Mouse (Mus musculus): ENCODE measurements around the gene Erbb3.
"Not testable (repeated sequence)": the region's sequence is repeated elsewhere in the genome, so short reads cannot be mapped to it uniquely, and the experiment has no call there.

Erbb3 gene

GRCm38 (mm10) chr10:128565206-128565787, 24.2 kb downstream of the Erbb3 start:
- intact Hi-C loops (cut with DNase I): no loop called here

- intact Hi-C loops (cut with DNase I): loop anchor here (5.0 kb wide), 1 partner anchor 44 kb away; no protein-coding TSS in a partner anchor
These were observed 25.9 kb downstream of the Erbb3 start for GRCm38 (mm10) chr10:128563544-128563943.

DNA sequence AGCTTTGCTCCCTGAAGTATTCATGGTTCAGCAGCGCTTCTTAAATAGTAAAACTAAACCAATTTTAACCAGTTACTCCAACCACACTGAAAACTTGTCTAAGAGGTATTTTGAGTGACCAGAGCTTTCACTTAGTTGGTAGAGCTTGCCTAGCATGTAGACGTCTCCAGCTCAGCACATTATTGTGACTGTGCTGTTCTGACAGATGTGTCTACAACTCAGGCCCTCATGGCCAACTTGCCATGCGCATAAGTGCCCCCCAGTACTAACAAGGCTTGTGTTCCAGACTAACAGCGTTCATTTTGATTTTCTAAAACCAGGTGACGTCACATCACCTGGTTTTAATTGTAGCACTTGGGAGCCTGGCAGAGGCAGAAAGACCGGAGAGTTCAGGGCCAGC, 32.5 kb downstream of the Erbb3 start:
- intact Hi-C loops (cut with DNase I): no loop called here

DNA sequence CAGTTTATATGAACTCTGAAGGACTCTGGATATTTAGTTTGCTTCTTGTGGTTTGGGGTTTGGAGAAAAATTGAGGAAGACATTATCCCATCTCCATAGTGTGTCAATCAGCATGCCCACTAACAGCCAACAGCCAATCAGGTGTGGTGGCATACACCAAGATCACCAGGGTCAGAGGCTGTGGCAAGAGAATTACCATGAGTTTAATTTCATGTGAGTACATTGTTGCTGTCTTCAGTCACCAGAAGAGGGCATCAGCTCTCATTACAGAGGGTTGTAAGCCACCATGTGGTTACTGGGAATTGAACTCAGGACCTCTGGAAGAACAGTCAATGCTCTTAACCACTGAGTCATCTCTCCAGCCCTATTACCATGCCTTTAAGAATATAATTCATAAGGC, 33.2 kb downstream of the Erbb3 start:
- intact Hi-C loops (cut with DNase I): no loop called here

GRCm38 (mm10) chr10:128555567-128555966, 33.9 kb downstream of the Erbb3 start:
- intact Hi-C loops (cut with DNase I): not testable (repeated sequence)

DNA sequence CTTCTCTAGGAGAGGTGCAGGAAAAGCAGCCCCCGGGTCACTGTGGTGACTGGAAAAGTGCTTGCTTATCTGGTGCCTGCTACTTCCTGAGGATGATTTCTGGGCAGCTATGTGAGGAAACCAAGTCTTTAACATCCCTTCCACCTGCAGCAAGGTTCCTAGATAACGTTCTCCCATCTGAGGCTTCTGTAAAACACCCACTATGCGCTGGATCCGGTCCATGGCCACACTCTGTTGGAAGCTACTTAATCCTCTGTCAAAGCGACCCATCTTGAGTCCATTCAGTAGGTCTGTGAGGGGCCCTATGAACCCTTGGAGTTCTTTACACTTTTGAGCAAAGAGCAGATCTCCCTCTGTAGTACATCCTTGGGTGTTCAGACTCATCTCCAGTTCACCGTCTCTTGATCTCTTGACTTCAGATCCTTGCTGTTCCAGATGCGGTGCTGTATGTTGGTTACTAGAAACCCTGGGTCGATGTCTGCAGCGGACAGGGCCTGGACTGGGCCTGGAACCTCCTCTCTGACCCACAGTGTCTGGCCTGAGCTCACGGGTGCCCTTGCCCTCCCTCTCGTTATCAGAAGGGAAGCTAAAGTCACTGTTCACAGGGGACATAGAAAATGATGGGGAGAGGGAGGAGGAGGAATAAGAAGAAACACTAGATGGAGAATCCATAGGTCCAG, 39.2 kb downstream of the Erbb3 start:
- intact Hi-C loops (cut with DNase I): not testable (repeated sequence)

- intact Hi-C loops (cut with DNase I): not testable (repeated sequence)
These were observed 39.8 kb downstream of the Erbb3 start for GRCm38 (mm10) chr10:128549682-128550057.

GRCm38 (mm10) chr10:128548947-128549681, 40.3 kb downstream of the Erbb3 start, which contains the start of gene Rpl41:
Rpl41 (minus strand) TSS chr10:128549305.
- intact Hi-C loops (cut with DNase I): no loop called here

DNA sequence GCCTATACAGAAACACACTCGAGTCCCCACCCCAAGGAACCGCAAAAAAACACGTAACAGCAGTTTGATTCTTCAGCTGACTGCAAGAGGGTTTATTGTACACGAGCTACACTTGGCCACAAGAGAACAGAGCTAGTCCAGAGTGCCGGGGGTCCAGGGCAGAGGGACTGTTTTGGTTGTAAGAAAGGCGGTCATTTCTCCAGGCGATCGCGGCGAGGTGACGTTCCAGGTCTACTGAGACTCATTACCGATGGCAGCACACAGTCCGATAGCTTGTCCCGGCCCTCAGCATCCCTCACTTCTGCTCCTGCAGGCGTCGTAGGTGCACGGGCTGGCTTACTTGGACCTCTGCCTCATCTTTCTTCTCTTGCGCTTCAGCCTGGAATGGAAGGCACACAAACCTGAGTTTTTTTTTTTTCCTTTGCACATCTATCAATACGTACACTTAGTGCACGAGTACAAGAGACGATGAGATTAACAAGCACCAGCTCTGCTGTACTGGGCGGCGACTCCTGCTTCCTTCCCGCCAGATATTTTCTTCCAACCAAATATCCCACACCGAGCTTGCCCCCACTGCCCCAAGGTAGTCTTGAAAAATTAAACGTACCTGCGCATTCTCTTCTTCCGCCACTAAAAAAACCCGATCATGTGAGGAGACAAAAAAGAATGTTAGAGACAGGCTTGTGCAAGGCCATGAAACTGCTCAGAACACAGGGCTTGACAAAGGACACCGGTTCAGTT, 41.2 kb downstream of the Erbb3 start:
- intact Hi-C loops (cut with DNase I): not testable (repeated sequence)

GRCm38 (mm10) chr10:128547361-128548032, 42.0 kb downstream of the Erbb3 start, which contains the start of gene Zc3h10:
Zc3h10 (minus strand) TSS chr10:128547774.
- intact Hi-C loops (cut with DNase I): no loop called here

DNA sequence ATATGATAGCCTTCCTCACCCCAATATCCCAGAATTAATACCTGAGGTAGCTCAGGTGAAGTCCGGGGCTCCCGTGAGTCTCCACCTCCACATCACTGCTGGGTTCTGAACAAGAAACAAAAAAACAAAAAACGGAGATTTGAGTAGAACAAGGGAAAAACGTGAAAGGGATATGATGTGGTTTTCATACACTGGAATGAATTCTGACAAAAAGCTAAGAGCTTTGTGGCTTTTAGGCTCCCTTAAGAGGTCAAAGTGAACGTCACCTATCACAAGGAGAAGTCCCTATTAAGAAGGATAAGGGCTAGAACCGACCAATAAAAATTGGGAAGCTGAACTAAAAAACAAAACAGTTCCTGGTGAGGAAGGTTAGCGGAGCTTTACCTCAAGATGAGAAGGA, 42.7 kb downstream of the Erbb3 start:
- intact Hi-C loops (cut with DNase I): no loop called here

DNA sequence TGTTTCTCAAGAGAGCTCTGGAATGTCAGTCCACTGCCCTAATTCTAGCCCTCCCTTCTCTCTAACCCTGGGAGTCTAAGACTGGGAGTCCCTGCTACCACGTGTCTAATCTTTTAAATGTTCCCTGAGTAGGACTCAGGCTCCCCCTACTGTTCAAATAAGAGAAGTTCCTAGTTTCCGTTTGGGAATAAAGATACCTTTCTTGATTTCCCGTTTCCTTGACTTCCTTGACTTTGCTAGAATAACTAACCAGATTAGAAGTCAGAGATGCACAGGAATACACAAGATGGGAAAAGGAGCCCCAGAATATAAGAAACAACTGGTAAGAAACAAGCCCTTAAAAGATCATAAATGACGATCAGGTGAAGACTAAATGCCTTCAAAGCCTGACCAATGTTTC, 43.1 kb downstream of the Erbb3 start:
- intact Hi-C loops (cut with DNase I): no loop called here

GRCm38 (mm10) chr10:128545570-128545898, 43.9 kb downstream of the Erbb3 start:
- intact Hi-C loops (cut with DNase I): no loop called here

- intact Hi-C loops (cut with DNase I): no loop called here
These were observed 44.5 kb downstream of the Erbb3 start for GRCm38 (mm10) chr10:128544674-128545569.

GRCm38 (mm10) chr10:128544151-128544657, 45.2 kb downstream of the Erbb3 start:
- intact Hi-C loops (cut with DNase I): no loop called here

GRCm38 (mm10) chr10:128543100-128543499, 46.4 kb downstream of the Erbb3 start:
- intact Hi-C loops (cut with DNase I): no loop called here

- intact Hi-C loops (cut with DNase I): loop anchor here (1.0 kb wide), 1 partner anchor 21 kb away; no protein-coding TSS in a partner anchor
These were observed 51.0 kb downstream of the Erbb3 start for GRCm38 (mm10) chr10:128538340-128538870.

GRCm38 (mm10) chr10:128536266-128536940, 53.0 kb downstream of the Erbb3 start:
- intact Hi-C loops (cut with DNase I): no loop called here
